Mouse (Mus musculus) MEL (cell line): ENCODE results near the gene Gm49392. TPM values are rescaled to one million over a fixed set of nuclear protein-coding genes. Genes with fewer than 3 reads are reported as not detected.

ENCODE experiments used
- DNase-seq: peaks from one replicate; pipeline ENCODE4 v3.0.0; 2011; ENCODE audit warnings: low read depth, low spot score
- H3K27ac ChIP-seq: 2 replicates; pipeline ENCODE4 v1.5.1; 2012; ENCODE audit warnings: low read depth, mild to moderate bottlenecking, control low read depth, low read length, moderate library complexity; ENCODE audit not compliant: control insufficient read depth
- H3K27me3 ChIP-seq, 2 experiments: fragments of 150-350 bp in 1 of 2; sonication (generic) in 1 of 2; 2 replicates each; pipeline ENCODE4 v1.6.1; 2012; ENCODE audit warnings: low read length in 2 of 2, mild to moderate bottlenecking in 2 of 2, improper control_type of control experiment in 1 of 2, moderate library complexity in 1 of 2; ENCODE audit not compliant: insufficient read depth in 2 of 2, control insufficient read depth in 1 of 2
- H3K36me3 ChIP-seq, 2 experiments: 2 replicates each; pipeline ENCODE4 v1.6.1; 2012 to 2014; ENCODE audit warnings: low read length in 2 of 2, improper control_type of control experiment in 1 of 2, inconsistent platforms in 1 of 2, mild to moderate bottlenecking in 1 of 2; ENCODE audit not compliant: insufficient read depth in 2 of 2, control insufficient read depth in 1 of 2
- H3K4me1 ChIP-seq, 2 experiments: fragments of 150-350 bp in 1 of 2; sonication (generic) in 1 of 2; 2 replicates each; pipeline ENCODE4 v1.6.1; 2012; ENCODE audit warnings: low read length in 2 of 2, improper control_type of control experiment in 1 of 2, mild to moderate bottlenecking in 1 of 2; ENCODE audit not compliant: insufficient read depth in 2 of 2, control insufficient read depth in 1 of 2
- H3K4me3 ChIP-seq, 2 experiments: fragments of 150-350 bp in 1 of 2; sonication (generic) in 1 of 2; 2 replicates each; pipeline ENCODE4 v1.5.1; 2012; ENCODE audit warnings: low read depth in 2 of 2, low read length in 2 of 2, mild to moderate bottlenecking in 2 of 2, moderate library complexity in 2 of 2, control low read depth in 1 of 2, improper control_type of control experiment in 1 of 2; ENCODE audit not compliant: control insufficient read depth in 1 of 2, insufficient read depth in 1 of 2
- H3K79me2 ChIP-seq: 2 replicates; pipeline ENCODE4 v1.6.1; 2012; ENCODE audit warnings: mild to moderate bottlenecking, low read length, moderate library complexity; ENCODE audit not compliant: control insufficient read depth, poor library complexity, insufficient read depth
- H3K9ac ChIP-seq: 2 replicates; pipeline ENCODE4 v1.6.1; 2012; ENCODE audit warnings: low read depth, mild to moderate bottlenecking, control low read depth, low read length, moderate library complexity; ENCODE audit not compliant: control insufficient read depth, poor library complexity, severe bottlenecking
- H3K9me3 ChIP-seq: fragments of 150-350 bp; sonication (generic); replicated peaks from 2 replicates; pipeline ENCODE4 v1.6.1; 2012; ENCODE audit warnings: mild to moderate bottlenecking, low read length, improper control_type of control experiment, moderate library complexity; ENCODE audit not compliant: insufficient read depth
- CHD2 ChIP-seq: IDR thresholded peaks from 2 replicates; pipeline ENCODE4 v1.6.1; 2011; ENCODE audit warnings: low read length, improper control_type of control experiment
- HCFC1 ChIP-seq: IDR thresholded peaks from 2 replicates; pipeline ENCODE4 v1.6.1; 2012; ENCODE audit warnings: low read depth, mild to moderate bottlenecking, inconsistent platforms, low read length, improper control_type of control experiment, moderate library complexity
- MAZ ChIP-seq: IDR thresholded peaks from 2 replicates; pipeline ENCODE4 v1.6.1; 2012; ENCODE audit warnings: low read depth, mild to moderate bottlenecking, inconsistent platforms, low read length, improper control_type of control experiment
- MXI1 ChIP-seq: IDR thresholded peaks from 2 replicates; pipeline ENCODE4 v1.6.1; 2011; ENCODE audit warnings: mild to moderate bottlenecking, low read depth, low read length, improper control_type of control experiment
- MYB ChIP-seq: IDR thresholded peaks from 2 replicates; pipeline ENCODE4 v1.6.1; 2011; ENCODE audit warnings: mild to moderate bottlenecking, low read depth, low read length, improper control_type of control experiment
- MYC ChIP-seq: IDR thresholded peaks from 2 replicates; pipeline ENCODE4 v1.6.1; 2011; ENCODE audit warnings: low read depth, mild to moderate bottlenecking, low read length, improper control_type of control experiment, moderate library complexity
- NRF1 ChIP-seq: IDR thresholded peaks from 2 replicates; pipeline ENCODE4 v1.6.1; 2014; ENCODE audit warnings: low read depth, mild to moderate bottlenecking, inconsistent platforms, low read length, improper control_type of control experiment, moderate library complexity; ENCODE audit not compliant: poor library complexity, insufficient read depth, severe bottlenecking
- POLR2A ChIP-seq, 2 experiments: IDR thresholded peaks; 2 replicates each; pipeline ENCODE4 v1.6.1; 2011 to 2012; ENCODE audit warnings: low read length in 2 of 2, mild to moderate bottlenecking in 2 of 2, control low read depth in 1 of 2, improper control_type of control experiment in 1 of 2, low read depth in 1 of 2, moderate library complexity in 1 of 2; ENCODE audit not compliant: control insufficient read depth in 1 of 2, insufficient read depth in 1 of 2, poor library complexity in 1 of 2
- SMC3 ChIP-seq: IDR thresholded peaks from 2 replicates; pipeline ENCODE4 v1.6.1; 2011; ENCODE audit warnings: low read depth, low read length, improper control_type of control experiment
- TBP ChIP-seq: IDR thresholded peaks from 2 replicates; pipeline ENCODE4 v1.8.0; 2011; ENCODE audit warnings: low read depth, low read length, improper control_type of control experiment
- TCF12 ChIP-seq: IDR thresholded peaks from 2 replicates; pipeline ENCODE4 v1.6.1; 2014; ENCODE audit warnings: low read depth, mild to moderate bottlenecking, inconsistent platforms, low read length, improper control_type of control experiment, moderate library complexity
- UBTF ChIP-seq: IDR thresholded peaks from 2 replicates; pipeline ENCODE4 v1.6.1; 2012; ENCODE audit warnings: low read depth, mild to moderate bottlenecking, inconsistent platforms, low read length, improper control_type of control experiment, moderate library complexity, borderline replicate concordance; ENCODE audit not compliant: insufficient read depth
- USF1 ChIP-seq: IDR thresholded peaks from 2 replicates; pipeline ENCODE4 v1.6.1; 2014; ENCODE audit warnings: low read depth, mild to moderate bottlenecking, inconsistent platforms, low read length, improper control_type of control experiment, moderate library complexity
- USF2 ChIP-seq, 2 experiments: IDR thresholded peaks; 2 replicates each; pipeline ENCODE4 v1.6.1; 2011 to 2012; ENCODE audit warnings: improper control_type of control experiment in 2 of 2, low read length in 2 of 2, borderline replicate concordance in 1 of 2, inconsistent platforms in 1 of 2, low read depth in 1 of 2, mild to moderate bottlenecking in 1 of 2; ENCODE audit not compliant: insufficient read depth in 1 of 2
- ZC3H11A ChIP-seq: IDR thresholded peaks from 2 replicates; pipeline ENCODE4 v1.6.1; 2012; ENCODE audit warnings: low read depth, mild to moderate bottlenecking, inconsistent platforms, low read length, improper control_type of control experiment
- ZNF384 ChIP-seq: IDR thresholded peaks from 2 replicates; pipeline ENCODE4 v1.6.1; 2012; ENCODE audit warnings: low read depth, mild to moderate bottlenecking, inconsistent platforms, low read length, improper control_type of control experiment
- polyA plus RNA-seq, 2 experiments: library from polyadenylated mRNA; stranded (reverse) in 1 of 2; unstranded in 1 of 2; fragments of >175 nt in 1 of 2; fragments of >200 nt in 1 of 2; gene quantifications; 2 replicates each; pipeline versions ENCODE4 v1.2.1 to v1.2.4; 2012; ENCODE audit warnings: low replicate concordance in 2 of 2, low read depth in 1 of 2; ENCODE audit not compliant: insufficient read length in 2 of 2, insufficient read depth in 1 of 2, missing spikeins in 1 of 2
- total RNA-seq: library from RNA; depleted of rRNA; stranded (reverse); fragments of 300-350 nt; gene quantifications from 2 replicates; pipeline ENCODE4 v1.2.3, GENCODE M21; 2012

The Gm49392 gene
- total and polyA plus RNA-seq, 3 experiments = not detected

- H3K9me3 ChIP-seq = no peaks in the 10 kb centered on the region
- no peak overlapping the region for H3K27ac ChIP-seq
- no peak overlapping the region for H3K9ac ChIP-seq
- H3K27me3 ChIP-seq = no peaks in the 10 kb centered on the region
- TF ChIP-seq MYC = no peak
- no peak for TF ChIP-seq SMC3
- TF ChIP-seq NRF1 = no peak
- no peak for TF ChIP-seq MAZ
- TF ChIP-seq CHD2 = no peak
- no peak for TF ChIP-seq ZNF384
- no peak for TF ChIP-seq ZC3H11A
- TF ChIP-seq UBTF = no peak
- TF ChIP-seq USF2 (IDR thresholded peaks at IDR 0.05; ENCODE audit: borderline replicate concordance in 1 of 2, insufficient read depth in 1 of 2, low read depth in 1 of 2, low read length in 2 of 2) = no peak
- TF ChIP-seq TBP = no peak
- H3K36me3 ChIP-seq = no peaks in the 10 kb centered on the region
- H3K4me1 ChIP-seq = no peaks in the 10 kb centered on the region
- no peak for DNase-seq
- H3K4me3 ChIP-seq = no peak overlapping the region
- H3K79me2 ChIP-seq = no peaks in the 10 kb centered on the region
Observed at GRCm38 (mm10) chr13:60842703-60843102, 54.0 kb downstream of the Gm49392 start.

- no peak overlapping the region for H3K4me3 ChIP-seq
- H3K9me3 ChIP-seq = no peaks in the 10 kb centered on the region
- H3K9ac ChIP-seq = no peak overlapping the region
- H3K4me1 ChIP-seq = no peaks in the 10 kb centered on the region
- DNase-seq = no peak
- H3K27me3 ChIP-seq = no peaks in the 10 kb centered on the region
- TF ChIP-seq MYB (no peak), USF1 (no peak), ZNF384 (no peak)
- no peaks in the 10 kb centered on the region for H3K79me2 ChIP-seq
- no peaks in the 10 kb centered on the region for H3K36me3 ChIP-seq
- no peak overlapping the region for H3K27ac ChIP-seq
Observed at GRCm38 (mm10) chr13:60839353-60839902, 57.3 kb downstream of the Gm49392 start.

- H3K4me3 ChIP-seq = no peak overlapping the region
- no peaks in the 10 kb centered on the region for H3K36me3 ChIP-seq
- no peak overlapping the region for H3K27ac ChIP-seq
- no peaks in the 10 kb centered on the region for H3K79me2 ChIP-seq
- no peaks in the 10 kb centered on the region for H3K4me1 ChIP-seq
- TF ChIP-seq MXI1 (no peak), HCFC1 (no peak), MYB (no peak), TCF12 (no peak), POLR2A (IDR thresholded peaks at IDR 0.05; ENCODE audit: control insufficient read depth in 1 of 2, insufficient read depth in 1 of 2, low read depth in 1 of 2, low read length in 2 of 2, poor library complexity in 1 of 2) (no peak)
- no peaks in the 10 kb centered on the region for H3K9me3 ChIP-seq
- no peak overlapping the region for H3K9ac ChIP-seq
- no peak for DNase-seq
- no peaks in the 10 kb centered on the region for H3K27me3 ChIP-seq
Observed at GRCm38 (mm10) chr13:60826052-60826451, 70.6 kb downstream of the Gm49392 start.
